Mouse (Mus musculus) testis, adult 2 months (tissue): ENCODE results near the gene Olfr996. TPM values are rescaled to one million over a fixed set of nuclear protein-coding genes. Genes with fewer than 3 reads are reported as not detected.
A peak's percentile ranks its signal among the peaks of the same experiment; 100 is the strongest.
"Not testable (repeated sequence)": the region's sequence is repeated elsewhere in the genome, so short reads cannot be mapped to it uniquely, and the experiment has no call there.

Experiments used
- H3K27ac ChIP-seq: fragments of 200-500 bp; 2 replicates; pipeline ENCODE4 v1.5.1; 2012; ENCODE audit warnings: low read depth, low read length; ENCODE audit not compliant: control insufficient read depth, insufficient read depth
- H3K27me3 ChIP-seq: fragments of 200-500 bp; 2 replicates; pipeline ENCODE4 v1.6.1; 2012; ENCODE audit warnings: mild to moderate bottlenecking, low read length, moderate library complexity; ENCODE audit not compliant: control insufficient read depth, insufficient read depth
- H3K36me3 ChIP-seq: fragments of 200-500 bp; 2 replicates; pipeline ENCODE4 v1.6.1; 2012; ENCODE audit warnings: mild to moderate bottlenecking, low read length; ENCODE audit not compliant: control insufficient read depth, insufficient read depth
- H3K4me1 ChIP-seq: fragments of 200-500 bp; 2 replicates; pipeline ENCODE4 v1.6.1; 2012; ENCODE audit warnings: low read length; ENCODE audit not compliant: control insufficient read depth, insufficient read depth
- H3K4me3 ChIP-seq: fragments of 200-500 bp; 2 replicates; pipeline ENCODE4 v1.5.1; 2012; ENCODE audit warnings: low read depth, mild to moderate bottlenecking, low read length, moderate library complexity, mixed read lengths; ENCODE audit not compliant: control insufficient read depth
- CTCF ChIP-seq: fragments of 200-500 bp; IDR thresholded peaks from 2 replicates; pipeline ENCODE4 v1.5.1; 2012; ENCODE audit warnings: low read depth, mild to moderate bottlenecking, inconsistent platforms, low read length, moderate library complexity; ENCODE audit not compliant: control insufficient read depth, insufficient read depth, insufficient replicate concordance
- POLR2A ChIP-seq: fragments of 200-500 bp; IDR thresholded peaks from 2 replicates; pipeline ENCODE4 v1.6.1; 2012; ENCODE audit warnings: low read depth, mild to moderate bottlenecking, inconsistent platforms, low read length, moderate library complexity; ENCODE audit not compliant: control insufficient read depth
- polyA plus RNA-seq: library from polyadenylated mRNA; depleted of rRNA; stranded (reverse); fragments of >200 nt; gene quantifications from 2 replicates; pipeline ENCODE4 v1.2.3, GENCODE M21; 2012; rRNA removed

Olfr996 gene
- polyA plus RNA-seq: not detected in 2 replicates

DNA sequence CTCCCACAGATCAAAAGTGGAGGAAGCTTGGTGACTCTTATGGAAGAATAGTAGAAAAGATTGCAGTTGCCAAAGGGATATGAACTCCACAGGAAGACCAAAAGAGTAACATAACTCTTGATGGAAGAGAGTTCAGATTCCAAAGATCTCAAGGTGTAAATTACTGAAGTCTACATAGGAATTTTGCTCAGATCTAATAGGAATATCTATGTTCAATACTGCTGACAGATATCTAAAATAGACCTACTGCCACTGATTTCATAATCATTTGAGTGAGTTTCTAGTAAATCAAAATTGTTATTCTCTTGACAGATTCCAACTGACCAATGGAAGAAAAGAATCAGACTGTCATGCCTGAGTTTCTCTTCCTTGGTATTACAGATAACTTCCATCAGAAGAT lies at the start of gene Olfr996:
Gene Olfr996, plus strand, starts transcription at position 301 of the 400 bp plus-strand sequence.
- H3K36me3 ChIP-seq: no peaks in the 10 kb centered on the region
- H3K4me3 ChIP-seq: no peak within 1 kb of the TSS
- no peaks in the 10 kb centered on the region for H3K4me1 ChIP-seq
- no peaks in the 10 kb centered on the region for H3K27me3 ChIP-seq
- TF ChIP-seq CTCF (no peak), POLR2A (no peak)
- no peak within 1 kb of the TSS for H3K27ac ChIP-seq

DNA sequence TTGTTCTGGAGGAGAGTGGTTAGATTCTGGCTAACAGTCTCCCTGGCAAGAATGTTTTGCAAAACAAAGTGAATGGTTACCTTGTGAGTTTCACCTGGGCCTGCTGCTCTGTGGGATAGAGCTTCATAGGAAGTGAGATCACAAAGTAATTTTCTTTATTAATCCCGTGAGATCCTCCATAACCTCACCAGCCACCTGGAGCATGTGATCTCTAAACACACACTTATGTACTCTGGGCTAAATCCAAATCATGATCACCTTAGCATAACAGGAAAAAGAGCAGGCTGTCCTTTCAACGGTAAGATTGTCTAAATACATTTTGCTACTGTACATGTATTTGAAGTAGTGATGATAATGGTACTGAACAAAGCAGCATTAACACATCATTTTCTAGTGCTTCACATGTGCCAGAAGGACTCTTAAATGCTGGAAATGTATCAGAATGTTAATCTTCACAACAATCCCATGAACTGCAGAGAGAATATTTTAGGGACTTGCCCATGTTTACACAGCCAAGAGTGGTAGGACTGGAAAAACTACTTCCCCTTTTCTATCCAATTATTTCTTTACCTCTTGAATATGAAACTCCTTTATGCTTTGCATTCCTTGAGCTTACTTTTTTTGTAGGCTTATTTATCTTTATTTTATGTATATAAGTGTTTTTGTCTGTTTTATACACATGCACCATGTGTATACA lies 46.8 kb upstream of the Olfr996 start:
- TF ChIP-seq CTCF: no peak
- no peak for TF ChIP-seq POLR2A
- no peaks in the 10 kb centered on the region for H3K27me3 ChIP-seq
- H3K27ac ChIP-seq: no peak overlapping the region
- no peaks in the 10 kb centered on the region for H3K36me3 ChIP-seq
- H3K4me3 ChIP-seq: no peak overlapping the region
- H3K4me1 ChIP-seq: no peaks in the 10 kb centered on the region

DNA sequence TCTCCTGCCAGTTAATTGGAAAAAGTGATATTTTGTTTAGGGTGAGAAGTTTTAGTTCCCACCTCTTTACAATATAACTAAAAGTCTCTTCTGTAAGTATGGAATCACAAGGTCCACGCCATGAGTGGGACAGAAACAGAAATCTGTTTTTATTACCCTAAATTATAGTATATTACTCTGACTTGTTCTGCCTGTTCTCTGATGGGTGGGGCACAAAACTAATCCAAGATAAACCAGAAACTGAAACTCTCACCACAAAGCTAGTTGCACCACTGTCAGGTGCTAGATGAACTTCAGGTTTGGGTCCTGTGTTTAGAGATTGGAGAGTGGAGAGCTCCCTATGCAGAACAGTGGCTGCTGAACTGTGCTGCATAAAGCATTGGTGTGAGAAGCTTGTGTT lies 45.1 kb upstream of the Olfr996 start:
- no peaks in the 10 kb centered on the region for H3K36me3 ChIP-seq
- no peak for TF ChIP-seq CTCF
- no peak for TF ChIP-seq POLR2A
- no peak overlapping the region for H3K27ac ChIP-seq
- no peaks in the 10 kb centered on the region for H3K4me1 ChIP-seq
- no peak overlapping the region for H3K4me3 ChIP-seq
- H3K27me3 ChIP-seq: no peaks in the 10 kb centered on the region

DNA sequence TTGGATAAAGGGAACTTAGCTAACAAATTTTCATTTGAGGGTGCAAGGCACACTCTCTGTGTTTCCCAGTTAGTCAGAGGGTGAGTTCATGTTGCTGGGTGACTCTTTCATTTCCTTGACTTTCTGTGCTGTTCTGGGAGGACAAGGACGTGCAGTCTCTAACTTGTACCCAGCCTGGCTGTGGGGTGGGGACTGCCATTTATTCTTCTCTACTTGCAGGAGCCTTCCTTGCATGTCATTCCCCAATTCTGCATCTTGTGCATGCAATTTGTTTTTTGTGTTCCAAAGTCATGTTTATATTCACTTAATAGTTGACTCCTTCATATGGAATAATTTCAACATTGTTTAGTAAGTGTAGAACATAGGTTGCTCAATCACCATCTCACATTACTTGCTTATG lies 24.2 kb upstream of the Olfr996 start:
- H3K27ac ChIP-seq: no peak overlapping the region
- TF ChIP-seq CTCF: no peak
- no peak for TF ChIP-seq POLR2A
- H3K4me1 ChIP-seq: no peaks in the 10 kb centered on the region
- H3K4me3 ChIP-seq: no peak overlapping the region
- H3K27me3 ChIP-seq: no peaks in the 10 kb centered on the region
- no peaks in the 10 kb centered on the region for H3K36me3 ChIP-seq

DNA sequence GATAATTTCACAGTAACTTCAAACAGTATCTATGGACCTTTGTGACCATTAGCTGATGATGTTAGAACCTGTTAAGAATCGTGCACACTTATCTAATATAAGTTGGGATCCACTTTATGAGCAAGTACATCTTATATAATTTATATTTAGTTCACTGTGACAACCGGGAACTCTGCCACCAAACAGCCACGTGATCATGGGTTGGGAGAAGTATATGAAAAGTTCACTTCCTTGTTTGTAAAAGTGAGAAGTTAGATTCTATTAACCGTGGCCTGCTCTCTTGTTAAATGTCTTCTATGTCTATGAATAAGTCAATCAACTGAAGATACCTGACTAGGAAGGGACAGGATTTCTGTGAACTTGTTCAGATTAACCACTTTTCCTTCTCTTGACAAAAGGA lies 18.8 kb upstream of the Olfr996 start:
- no peak for TF ChIP-seq POLR2A
- TF ChIP-seq CTCF: no peak
- no peaks in the 10 kb centered on the region for H3K4me1 ChIP-seq
- no peak overlapping the region for H3K27ac ChIP-seq
- no peak overlapping the region for H3K4me3 ChIP-seq
- no peaks in the 10 kb centered on the region for H3K27me3 ChIP-seq
- H3K36me3 ChIP-seq: no peaks in the 10 kb centered on the region

DNA sequence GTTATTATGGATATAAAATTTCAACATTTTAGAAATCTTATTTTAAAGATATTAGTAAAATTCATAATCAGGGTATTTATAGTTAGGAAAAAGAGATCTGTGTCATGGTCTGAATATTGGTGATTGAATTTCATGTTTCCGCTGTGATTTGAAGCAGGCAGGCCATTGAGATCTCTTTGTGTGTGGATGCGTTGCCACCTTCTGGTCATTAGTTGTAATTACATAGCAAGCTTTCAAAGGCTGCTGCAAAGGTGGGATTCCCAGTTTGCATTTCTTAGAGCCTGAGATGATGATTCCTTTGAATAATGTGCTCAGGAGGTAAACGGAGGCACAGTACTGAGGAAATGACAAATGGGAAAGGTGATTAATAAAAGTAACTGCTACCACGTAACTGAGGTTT lies 17.8 kb upstream of the Olfr996 start:
- no peaks in the 10 kb centered on the region for H3K4me1 ChIP-seq
- H3K27ac ChIP-seq: no peak overlapping the region
- H3K27me3 ChIP-seq: no peaks in the 10 kb centered on the region
- TF ChIP-seq CTCF (peak; percentile 10; the same call in 1 of the 2 replicates), POLR2A (no peak)
- H3K4me3 ChIP-seq: no peak overlapping the region
- H3K36me3 ChIP-seq: no peaks in the 10 kb centered on the region

DNA sequence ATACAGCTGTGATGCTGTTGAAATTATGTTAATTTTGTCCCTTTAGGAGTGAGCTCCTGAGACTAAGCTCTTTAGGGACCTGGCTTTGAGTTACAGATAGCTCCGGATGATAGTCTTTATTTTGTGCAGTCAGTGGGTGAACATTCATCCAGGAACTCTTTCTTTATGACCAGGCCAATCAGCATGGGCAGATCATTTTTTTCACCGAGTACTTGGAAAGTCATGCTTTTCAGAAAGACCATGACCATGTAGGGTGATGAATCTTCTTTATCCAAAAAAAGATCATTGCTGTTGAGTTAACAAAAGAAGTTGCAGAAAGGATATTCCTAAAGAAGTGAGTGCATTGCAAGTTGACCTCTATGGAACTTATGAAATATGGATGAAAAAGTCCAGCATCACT lies 9.6 kb downstream of the Olfr996 start, which contains the start of gene Olfr998:
Gene Olfr998, plus strand, starts transcription at position 301 of the 400 bp plus-strand sequence.
- H3K27ac ChIP-seq, H3K4me3 ChIP-seq, H3K4me1 ChIP-seq, H3K27me3 ChIP-seq, H3K36me3 ChIP-seq: not testable (repeated sequence)

DNA sequence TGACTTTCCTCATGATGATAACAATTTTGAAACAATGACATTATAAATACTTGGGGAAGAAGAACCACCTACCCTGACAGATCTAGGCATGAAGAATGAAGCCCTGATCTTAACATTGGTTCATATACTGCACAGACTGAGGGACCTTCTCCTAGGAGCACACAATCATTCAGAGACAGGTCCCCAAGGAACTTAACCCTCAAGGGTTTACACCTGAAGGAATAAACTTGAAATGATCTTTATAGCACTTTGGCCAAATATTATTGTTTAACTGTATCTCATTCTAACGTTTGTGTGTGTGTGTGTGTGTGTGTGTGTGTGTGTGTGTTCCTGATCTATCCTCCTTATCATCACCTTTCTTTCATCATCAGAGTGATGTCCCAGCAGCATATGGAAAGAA lies 32.8 kb downstream of the Olfr996 start, which contains the start of gene Olfr1000:
Gene Olfr1000, minus strand, starts transcription at position 101 of the 400 bp plus-strand sequence.
- TF ChIP-seq CTCF (no peak), POLR2A (no peak)
- no peaks in the 10 kb centered on the region for H3K4me1 ChIP-seq

More for the DNA sequence above, 32.8 kb downstream of the Olfr996 start, which contains the start of gene Olfr1000:
- H3K4me3 ChIP-seq: no peak within 1 kb of the TSS
- H3K27ac ChIP-seq: no peak within 1 kb of the TSS
- H3K36me3 ChIP-seq: no peaks in the 10 kb centered on the region
- no peaks in the 10 kb centered on the region for H3K27me3 ChIP-seq
